In the genomic region with DNA sequence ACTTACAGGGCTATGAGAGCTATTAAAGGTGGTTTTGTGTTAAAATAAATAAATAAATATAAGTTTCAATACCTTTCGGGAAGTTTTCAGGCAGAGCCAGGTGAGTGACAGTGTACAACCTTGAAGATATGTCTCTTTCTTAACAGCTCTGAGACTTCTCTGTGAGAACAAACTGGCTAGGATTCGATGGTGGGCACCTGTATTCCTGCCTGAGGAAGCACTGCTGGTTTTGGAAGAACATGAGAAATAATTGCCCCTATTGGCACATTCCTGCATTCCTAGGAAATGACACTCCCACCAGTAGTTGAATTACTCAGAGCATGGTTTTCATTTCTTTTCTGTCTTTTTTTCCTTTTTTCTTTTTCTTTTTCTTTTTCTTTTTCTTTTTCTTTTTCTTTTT, we compare ENCODE assay signal across 12 mouse cellular contexts.
DNase-seq lines count a peak whose midpoint lies in the region; ATAC-seq and TF ChIP-seq lines count a peak whose summit lies in the region.
"Had no signal": no experiment of that assay in that cellular context is flagged by ENCODE, and none has a peak within 500 bp of the region (broad histone marks: within the 10 kb centered on the region; RNA-seq: fewer than 3 reads in every experiment).

No protein-coding gene starts in this region.

- peaks cover 5% of the 10 kb centered on the region; the same call in 1 of the 2 replicates for H3K4me1 ChIP-seq in heart, embryonic 11.5 days (ENCODE audit: control insufficient read depth, insufficient read depth, low read length)
- H3K4me1 ChIP-seq in lung, embryonic 15.5 days = peaks cover 14% of the 10 kb centered on the region
- H3K4me1 ChIP-seq in intestine, embryonic 15.5 days (replicated peaks) = 0 out of 2 replicates have a peak, but pooled peaks cover 2% of the 10 kb centered on the region

- no peaks in the 10 kb centered on the region for H3K9me3 ChIP-seq in heart, embryonic 11.5 days (replicated peaks; ENCODE audit: control insufficient read depth, low read length)
- H3K9me3 ChIP-seq in lung, embryonic 15.5 days = no peaks in the 10 kb centered on the region
- no peaks in the 10 kb centered on the region for H3K9me3 ChIP-seq in intestine, embryonic 15.5 days

- peak overlapping the region; percentile 48 for H3K4me2 ChIP-seq in heart, embryonic 11.5 days
- H3K4me2 ChIP-seq in lung, embryonic 15.5 days = peak overlapping the region; percentile 45
- H3K4me2 ChIP-seq in intestine, embryonic 15.5 days (replicated peaks) = peak overlapping the region; percentile 47
- peak overlapping the region; percentile 66 for H3K4me2 ChIP-seq in myocyte (ENCODE audit: low read depth)

- H3K9ac ChIP-seq in heart, embryonic 11.5 days (ENCODE audit: low read depth, low read length) = no peak overlapping the region
- no peak overlapping the region for H3K9ac ChIP-seq in lung, embryonic 15.5 days
- H3K9ac ChIP-seq in intestine, embryonic 15.5 days = no peak overlapping the region
- H3K9ac ChIP-seq: liver, embryonic 14.5 days had no signal

- TF ChIP-seq POLR2A in myocyte (IDR thresholded peaks at IDR 0.05; ENCODE audit: insufficient read length, low read depth) = no peak

- no peak overlapping the region for H3ac ChIP-seq in myocyte (ENCODE audit: control insufficient read depth, insufficient read length)

- no peak for DNase-seq in heart, adult 8-10 months (ENCODE audit: low spot score)
- no peak for DNase-seq in lung, postnatal 14 days
- no peak for DNase-seq in left cerebral cortex, adult 11 months (ENCODE audit: low spot score)
- DNase-seq in urinary bladder, postnatal 25 days (ENCODE audit: low spot score) = no peak
- DNase-seq: cerebellum, adult 2 months; thymus, postnatal 25 days had no signal

- H3K4me3 ChIP-seq in heart, embryonic 11.5 days (ENCODE audit: low read depth, low read length) = no peak overlapping the region
- no peak overlapping the region for H3K4me3 ChIP-seq in lung, embryonic 15.5 days
- H3K4me3 ChIP-seq in intestine, embryonic 15.5 days (replicated peaks) = no peak overlapping the region
- no peak overlapping the region for H3K4me3 ChIP-seq in myocyte
- H3K4me3 ChIP-seq: erythroblast, embryonic 14.5 days had no signal

- H3K36me3 ChIP-seq in heart, embryonic 11.5 days (ENCODE audit: control insufficient read depth, insufficient read depth, low read length) = no peaks in the 10 kb centered on the region
- H3K36me3 ChIP-seq in lung, embryonic 15.5 days = no peaks in the 10 kb centered on the region
- H3K36me3 ChIP-seq in intestine, embryonic 15.5 days = no peaks in the 10 kb centered on the region
- no peaks in the 10 kb centered on the region for H3K36me3 ChIP-seq in myocyte (ENCODE audit: control insufficient read depth, insufficient read depth)

- no peak for ATAC-seq in heart, embryonic 11.5 days (replicated peaks; ENCODE audit: insufficient number of reproducible peaks, low FRiP score, low TSS enrichment)
- peak; percentile 31; the same call in 1 of the 2 replicates for ATAC-seq in lung, embryonic 15.5 days (ENCODE audit: borderline replicate concordance, extremely low read depth, low FRiP score, low TSS enrichment)
- peak; percentile 23 for ATAC-seq in intestine, embryonic 15.5 days

- H3K79me2 ChIP-seq in myocyte (ENCODE audit: control insufficient read depth, insufficient read depth) = no peaks in the 10 kb centered on the region

- WGBS in heart, embryonic 11.5 days (ENCODE audit: insufficient replicate concordance) = 68% methylated on average over 2 of the region's 2 CpGs
- WGBS in lung, embryonic 15.5 days = 34% methylated on average over 2 of the region's 2 CpGs
- WGBS in intestine, embryonic 15.5 days = 34% methylated on average over 2 of the region's 2 CpGs

- peak overlapping the region; percentile 80 for H3K27ac ChIP-seq in heart, embryonic 11.5 days (ENCODE audit: low read depth, low read length)
- H3K27ac ChIP-seq in lung, embryonic 15.5 days = peak overlapping the region; percentile 76
- H3K27ac ChIP-seq in intestine, embryonic 15.5 days = peak overlapping the region; percentile 88
- H3K27ac ChIP-seq: liver, embryonic 14.5 days had no signal

- no peaks in the 10 kb centered on the region for H3K27me3 ChIP-seq in heart, embryonic 11.5 days (ENCODE audit: control insufficient read depth, insufficient read depth, low read length)
- H3K27me3 ChIP-seq in lung, embryonic 15.5 days = no peaks in the 10 kb centered on the region
- no peaks in the 10 kb centered on the region for H3K27me3 ChIP-seq in intestine, embryonic 15.5 days (replicated peaks)
- no peaks in the 10 kb centered on the region for H3K27me3 ChIP-seq in myocyte (ENCODE audit: control insufficient read depth, insufficient read depth, insufficient read length)

TF ChIP-seq in myocyte, 11 proteins besides CTCF, POLR2A, EP300 and RAD21:
- no peak for TF ChIP-seq TCF3 (IDR thresholded peaks at IDR 0.05; ENCODE audit: insufficient read length, low read depth)
- no peak for TF ChIP-seq MYOD1 (IDR thresholded peaks at IDR 0.05; ENCODE audit: control insufficient read depth in 1 of 3, insufficient read length in 2 of 3, low read depth in 2 of 3)
- no peak for TF ChIP-seq SRF (IDR thresholded peaks at IDR 0.05; ENCODE audit: control insufficient read depth, insufficient read length, low read depth)
- TF ChIP-seq CEBPB (IDR thresholded peaks at IDR 0.05; ENCODE audit: insufficient read depth, poor library complexity, severe bottlenecking) = no peak
- no peak for TF ChIP-seq E2F4 (IDR thresholded peaks at IDR 0.05; ENCODE audit: insufficient read depth)
- no peak for TF ChIP-seq MAX (IDR thresholded peaks at IDR 0.05; ENCODE audit: low read depth)
- no peak for TF ChIP-seq MYOG (IDR thresholded peaks at IDR 0.05; ENCODE audit: control insufficient read depth in 1 of 3, insufficient read depth in 1 of 3, insufficient read length in 2 of 3, low read depth in 2 of 3)
- no peak for TF ChIP-seq USF1 (IDR thresholded peaks at IDR 0.05; ENCODE audit: low read depth)
- TF ChIP-seq REST (IDR thresholded peaks at IDR 0.05; ENCODE audit: insufficient read depth, insufficient read length) = no peak
- no peak for TF ChIP-seq TCF12 (IDR thresholded peaks at IDR 0.05; ENCODE audit: insufficient read depth, poor library complexity, severe bottlenecking)
- no peak for TF ChIP-seq POLR2AphosphoS2 (IDR thresholded peaks at IDR 0.05; ENCODE audit: insufficient read length, low read depth)
TF ChIP-seq in myocyte: peak in this region for 0.
